Mouse (Mus musculus): Measurements from ENCODE around the gene Dpp8. TPM values are rescaled to one million over a fixed set of nuclear protein-coding genes. Genes with fewer than 3 reads are reported as not detected.

Gene Dpp8
- polyA plus RNA-seq, 1 experiment: 23.7 TPM

- H3K4me3 ChIP-seq (replicated peaks; ENCODE audit: control insufficient read depth, low read depth, low read length): no peak overlapping the region
- TF ChIP-seq CTCF (IDR thresholded peaks at IDR 0.05; ENCODE audit: control insufficient read depth, insufficient read depth, low read length): no peak
- TF ChIP-seq POLR2A (IDR thresholded peaks at IDR 0.05; ENCODE audit: borderline replicate concordance, control insufficient read depth, low read depth, low read length): no peak
- WGBS: 92% methylated on average over 8 of the region's 8 CpGs
- H3K4me1 ChIP-seq (ENCODE audit: control insufficient read depth, insufficient read depth, low read length): no peaks in the 10 kb centered on the region; the same call in 1 of the 2 replicates
- H3K27ac ChIP-seq (ENCODE audit: control insufficient read depth, insufficient read depth, low read depth, low read length, poor library complexity): no peak overlapping the region
Observed at GRCm38 (mm10) chr9:65005737-65006136, 26.5 kb upstream of the Dpp8 start.

DNA sequence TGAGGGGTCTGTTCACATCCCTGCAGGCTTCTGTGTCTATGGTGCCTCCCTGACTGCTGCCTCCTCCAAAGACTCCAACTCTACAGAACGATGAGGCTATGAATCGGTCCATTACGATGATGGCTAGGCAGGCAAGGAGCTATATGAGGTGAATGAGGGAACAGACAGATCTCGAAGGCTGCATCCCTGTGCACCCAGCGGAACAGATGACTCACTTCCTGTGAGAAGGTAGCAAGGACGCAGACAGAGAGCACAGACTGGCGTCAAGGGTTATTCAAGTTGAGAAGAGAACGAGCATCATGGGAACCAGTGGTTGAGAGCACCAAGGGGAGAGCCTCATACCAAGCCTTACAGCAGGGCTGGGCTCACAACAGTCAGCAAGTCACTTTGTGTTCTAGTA is 21.6 kb upstream of the Dpp8 start:
- Histone ChIP-seq H3K4me3 (replicated peaks; ENCODE audit: control insufficient read depth, low read depth, low read length) (no peak overlapping the region), H3K27ac (ENCODE audit: control insufficient read depth, insufficient read depth, low read depth, low read length, poor library complexity) (no peak overlapping the region), H3K4me1 (ENCODE audit: control insufficient read depth, insufficient read depth, low read length) (no peaks in the 10 kb centered on the region; the same call in 1 of the 2 replicates)
- TF ChIP-seq CTCF (IDR thresholded peaks at IDR 0.05; ENCODE audit: control insufficient read depth, insufficient read depth, low read length) (no peak), POLR2A (IDR thresholded peaks at IDR 0.05; ENCODE audit: borderline replicate concordance, control insufficient read depth, low read depth, low read length) (no peak)
- 65% methylated on average over 8 of the region's 8 CpGs for WGBS

- H3K4me3 ChIP-seq (replicated peaks; ENCODE audit: control insufficient read depth, low read depth, low read length): no peak overlapping the region
- 58% methylated on average over 6 of the region's 6 CpGs for WGBS
- no peak overlapping the region for H3K27ac ChIP-seq (ENCODE audit: control insufficient read depth, insufficient read depth, low read depth, low read length, poor library complexity)
- TF ChIP-seq CTCF (IDR thresholded peaks at IDR 0.05; ENCODE audit: control insufficient read depth, insufficient read depth, low read length): peak; percentile 23; the same call in 1 of the 2 replicates
- TF ChIP-seq POLR2A (IDR thresholded peaks at IDR 0.05; ENCODE audit: borderline replicate concordance, control insufficient read depth, low read depth, low read length): no peak
- no peaks in the 10 kb centered on the region; the same call in 1 of the 2 replicates for H3K4me1 ChIP-seq (ENCODE audit: control insufficient read depth, insufficient read depth, low read length)
Observed at GRCm38 (mm10) chr9:65011304-65011703, 20.9 kb upstream of the Dpp8 start.

- no peak for TF ChIP-seq CTCF (IDR thresholded peaks at IDR 0.05; ENCODE audit: control insufficient read depth, insufficient read depth, low read length)
- TF ChIP-seq POLR2A (IDR thresholded peaks at IDR 0.05; ENCODE audit: borderline replicate concordance, control insufficient read depth, low read depth, low read length): no peak
- 69% methylated on average over 7 of the region's 7 CpGs for WGBS
- Histone ChIP-seq H3K4me1 (ENCODE audit: control insufficient read depth, insufficient read depth, low read length) (peaks cover 2% of the 10 kb centered on the region; the same call in 1 of the 2 replicates), H3K4me3 (replicated peaks; ENCODE audit: control insufficient read depth, low read depth, low read length) (no peak overlapping the region), H3K27ac (ENCODE audit: control insufficient read depth, insufficient read depth, low read depth, low read length, poor library complexity) (no peak overlapping the region)
Observed at GRCm38 (mm10) chr9:65015461-65016222, 16.6 kb upstream of the Dpp8 start.

- Histone ChIP-seq H3K27ac (ENCODE audit: control insufficient read depth, insufficient read depth, low read depth, low read length, poor library complexity) (no peak overlapping the region), H3K4me1 (ENCODE audit: control insufficient read depth, insufficient read depth, low read length) (peaks cover 2% of the 10 kb centered on the region; the same call in 1 of the 2 replicates), H3K4me3 (replicated peaks; ENCODE audit: control insufficient read depth, low read depth, low read length) (no peak overlapping the region)
- no peak for TF ChIP-seq POLR2A (IDR thresholded peaks at IDR 0.05; ENCODE audit: borderline replicate concordance, control insufficient read depth, low read depth, low read length)
- no peak for TF ChIP-seq CTCF (IDR thresholded peaks at IDR 0.05; ENCODE audit: control insufficient read depth, insufficient read depth, low read length)
- WGBS: 84% methylated on average over 4 of the region's 4 CpGs
Observed at GRCm38 (mm10) chr9:65016241-65016977, 15.8 kb upstream of the Dpp8 start.

- TF ChIP-seq CTCF (IDR thresholded peaks at IDR 0.05; ENCODE audit: control insufficient read depth, insufficient read depth, low read length) (no peak), POLR2A (IDR thresholded peaks at IDR 0.05; ENCODE audit: borderline replicate concordance, control insufficient read depth, low read depth, low read length) (no peak)
- no peak overlapping the region; the same call in 1 of the 2 replicates for H3K27ac ChIP-seq (ENCODE audit: control insufficient read depth, insufficient read depth, low read depth, low read length, poor library complexity)
- H3K4me3 ChIP-seq (replicated peaks; ENCODE audit: control insufficient read depth, low read depth, low read length): no peak overlapping the region
- peaks cover 2% of the 10 kb centered on the region; the same call in 1 of the 2 replicates for H3K4me1 ChIP-seq (ENCODE audit: control insufficient read depth, insufficient read depth, low read length)
- WGBS: 82% methylated on average over 16 of the region's 16 CpGs
Observed at GRCm38 (mm10) chr9:65016978-65017827, 15.0 kb upstream of the Dpp8 start.

DNA sequence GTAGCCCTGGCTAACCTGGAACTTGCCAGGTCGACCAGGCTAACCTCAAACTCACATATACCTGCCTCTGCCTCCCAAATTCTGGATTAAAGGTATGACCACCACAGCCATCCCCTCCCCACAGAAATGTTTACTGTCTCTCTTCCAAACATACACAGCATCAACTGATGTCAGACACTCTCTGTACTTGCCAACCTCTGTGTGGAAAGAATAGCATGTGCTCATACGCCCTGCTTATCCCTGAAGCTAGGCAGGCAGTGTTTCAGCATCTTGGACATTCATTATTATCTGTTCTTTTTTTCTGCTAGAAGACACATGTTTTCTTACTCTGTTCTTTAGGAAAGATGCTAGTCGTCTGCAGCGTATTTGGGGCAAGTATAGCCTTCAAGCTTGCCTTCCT is 14.3 kb upstream of the Dpp8 start:
- Histone ChIP-seq H3K27ac (ENCODE audit: control insufficient read depth, insufficient read depth, low read depth, low read length, poor library complexity) (no peak overlapping the region), H3K4me1 (ENCODE audit: control insufficient read depth, insufficient read depth, low read length) (peaks cover 3% of the 10 kb centered on the region; the same call in 1 of the 2 replicates)

More for the DNA sequence above, 14.3 kb upstream of the Dpp8 start:
- no peak for TF ChIP-seq POLR2A (IDR thresholded peaks at IDR 0.05; ENCODE audit: borderline replicate concordance, control insufficient read depth, low read depth, low read length)
- TF ChIP-seq CTCF (IDR thresholded peaks at IDR 0.05; ENCODE audit: control insufficient read depth, insufficient read depth, low read length): no peak
- no peak overlapping the region for H3K4me3 ChIP-seq (replicated peaks; ENCODE audit: control insufficient read depth, low read depth, low read length)
- 82% methylated on average over 4 of the region's 4 CpGs for WGBS

All from bone marrow, adult 2 months (tissue).